Mouse (Mus musculus) E14TG2a.4 (cell line): ENCODE measurements around the gene Eme1.
A peak's percentile ranks its signal among the peaks of the same experiment; 100 is the strongest.

Experiments
- H3K27me3 ChIP-seq: 2 replicates; pipeline ENCODE4 v1.6.1; 2014; ENCODE audit warnings: low read length, control low read depth; ENCODE audit not compliant: insufficient read depth
- H3K36me3 ChIP-seq: 2 replicates; pipeline ENCODE4 v1.6.1; 2014; ENCODE audit warnings: low read length, control low read depth; ENCODE audit not compliant: insufficient read depth
- H3K4me1 ChIP-seq: replicated peaks from 2 replicates; pipeline ENCODE4 v1.6.1; 2014; ENCODE audit warnings: low read depth, low read length, control low read depth
- H3K4me3 ChIP-seq: replicated peaks from 2 replicates; pipeline ENCODE4 v1.5.1; 2014; ENCODE audit warnings: mild to moderate bottlenecking, low read length
- H3K9me3 ChIP-seq: 2 replicates; pipeline ENCODE4 v1.6.1; 2014; ENCODE audit warnings: low read length, control low read depth
- CTCF ChIP-seq: conservative IDR thresholded peaks from 2 replicates; pipeline ENCODE4 v1.5.1; 2014; ENCODE audit warnings: low read length
- NANOG ChIP-seq: IDR thresholded peaks from 2 replicates; pipeline ENCODE4 v1.6.1; 2014; ENCODE audit warnings: borderline replicate concordance, low read length, mixed read lengths
- POU5F1 ChIP-seq: IDR thresholded peaks from 2 replicates; pipeline ENCODE4 v1.6.1; 2014; ENCODE audit warnings: low read length, borderline replicate concordance

The Eme1 gene

GRCm38 (mm10) chr11:94615494-94615893, 38.3 kb downstream of the Eme1 start:
- H3K4me1 ChIP-seq: peaks cover 9% of the 10 kb centered on the region; the same call in 1 of the 2 replicates
- TF ChIP-seq POU5F1 (no peak), CTCF (no peak), NANOG (no peak)
- H3K4me3 ChIP-seq: no peak overlapping the region

GRCm38 (mm10) chr11:94614603-94615002, 39.2 kb downstream of the Eme1 start:
- TF ChIP-seq POU5F1 (no peak), NANOG (no peak), CTCF (no peak)
- Histone ChIP-seq H3K9me3 (peaks cover 3% of the 10 kb centered on the region; the same call in 1 of the 2 replicates), H3K36me3 (no peaks in the 10 kb centered on the region), H3K27me3 (no peaks in the 10 kb centered on the region), H3K4me3 (no peak overlapping the region), H3K4me1 (peaks cover 5% of the 10 kb centered on the region; the same call in 1 of the 2 replicates)

More at GRCm38 (mm10) chr11:94615494-94615893, 38.3 kb downstream of the Eme1 start:
- Histone ChIP-seq H3K9me3 (peaks cover 3% of the 10 kb centered on the region; the same call in 1 of the 2 replicates), H3K36me3 (no peaks in the 10 kb centered on the region), H3K27me3 (no peaks in the 10 kb centered on the region)

DNA sequence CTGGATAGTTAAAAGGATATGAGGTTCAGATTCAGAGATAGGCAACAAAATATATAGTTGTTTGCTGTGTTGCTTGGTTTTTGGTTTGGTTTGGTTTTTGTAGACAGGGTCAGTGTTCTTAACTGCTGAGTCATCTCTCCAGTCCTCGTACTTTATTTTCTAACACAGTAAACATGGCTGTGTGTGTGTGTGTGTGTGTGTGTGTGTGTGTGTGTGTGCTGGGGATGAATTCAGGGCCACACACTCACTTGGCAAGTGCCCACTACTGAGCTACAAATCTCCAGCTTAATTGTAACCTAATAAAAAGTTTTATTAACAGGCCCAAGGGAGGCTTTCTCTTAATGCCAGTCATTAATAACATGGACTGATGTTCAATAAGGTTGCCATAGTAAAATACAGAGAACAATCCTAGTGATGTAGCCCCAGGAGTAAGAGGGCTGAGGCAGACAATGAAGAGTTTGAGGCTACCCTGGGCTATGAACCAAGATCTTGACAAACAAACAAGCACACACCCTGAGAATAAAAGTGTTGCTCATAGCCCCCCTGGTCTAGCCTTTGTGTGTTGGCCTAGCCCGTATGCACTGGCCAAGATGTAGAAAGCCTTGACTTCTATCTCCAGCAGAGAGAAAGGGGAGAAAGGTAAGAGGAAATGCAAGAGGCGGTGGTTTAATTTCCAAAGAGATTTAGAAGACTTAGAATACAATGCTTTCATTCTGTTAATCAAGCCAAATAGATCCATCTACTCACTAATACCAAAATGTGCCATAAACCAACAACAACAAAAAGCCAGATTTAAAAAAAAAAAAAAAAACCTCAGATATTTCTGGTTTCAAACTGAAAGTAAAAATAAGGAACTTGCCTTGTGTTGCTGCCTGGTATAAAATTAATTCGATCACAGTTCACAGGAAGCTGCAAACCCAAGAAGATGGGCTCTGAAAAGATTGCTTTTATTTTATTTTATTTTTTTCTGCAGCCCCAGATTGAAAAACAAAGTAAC, 42.7 kb downstream of the Eme1 start:
- peaks cover 5% of the 10 kb centered on the region; the same call in 1 of the 2 replicates for H3K4me1 ChIP-seq
- no peaks in the 10 kb centered on the region for H3K9me3 ChIP-seq
- H3K4me3 ChIP-seq: no peak overlapping the region
- no peaks in the 10 kb centered on the region for H3K27me3 ChIP-seq
- no peak for TF ChIP-seq NANOG
- TF ChIP-seq CTCF: no peak
- no peak for TF ChIP-seq POU5F1
- H3K36me3 ChIP-seq: no peaks in the 10 kb centered on the region

- Histone ChIP-seq H3K9me3 (no peaks in the 10 kb centered on the region), H3K27me3 (peaks cover 34% of the 10 kb centered on the region), H3K4me3 (peak overlapping the region; percentile 78), H3K36me3 (no peaks in the 10 kb centered on the region), H3K4me1 (peaks cover 32% of the 10 kb centered on the region)
- no peak for TF ChIP-seq POU5F1
- no peak for TF ChIP-seq NANOG
- no peak for TF ChIP-seq CTCF
These were observed 51.3 kb downstream of the Eme1 start for GRCm38 (mm10) chr11:94602356-94602955.

- Histone ChIP-seq H3K4me1 (peaks cover 37% of the 10 kb centered on the region), H3K4me3 (peak within 1 kb of the TSS; percentile 78), H3K9me3 (no peaks in the 10 kb centered on the region), H3K36me3 (no peaks in the 10 kb centered on the region), H3K27me3 (peaks cover 34% of the 10 kb centered on the region)
- TF ChIP-seq NANOG: no peak
These were observed 52.2 kb downstream of the Eme1 start, which contains the start of gene Acsf2 for GRCm38 (mm10) chr11:94601321-94602281. Acsf2 (minus strand) TSS chr11:94601871.

GRCm38 (mm10) chr11:94600447-94600846, 53.3 kb downstream of the Eme1 start:
- peaks cover 34% of the 10 kb centered on the region for H3K27me3 ChIP-seq
- H3K9me3 ChIP-seq: no peaks in the 10 kb centered on the region
- H3K4me1 ChIP-seq: peaks cover 45% of the 10 kb centered on the region
- no peaks in the 10 kb centered on the region for H3K36me3 ChIP-seq
- H3K4me3 ChIP-seq: no peak overlapping the region
- TF ChIP-seq CTCF (no peak), NANOG (no peak), POU5F1 (no peak)

- H3K36me3 ChIP-seq: no peaks in the 10 kb centered on the region
- no peaks in the 10 kb centered on the region for H3K9me3 ChIP-seq
- TF ChIP-seq POU5F1 (no peak), CTCF (no peak), NANOG (no peak)
- H3K4me3 ChIP-seq: no peak overlapping the region
- peaks cover 33% of the 10 kb centered on the region for H3K27me3 ChIP-seq
- H3K4me1 ChIP-seq: peaks cover 44% of the 10 kb centered on the region
These were observed 55.2 kb downstream of the Eme1 start for GRCm38 (mm10) chr11:94598437-94599120.
